Mouse (Mus musculus) embryonic stem cell, embryonic (primary cell): Measurements from ENCODE around the gene Ano4.

Experiments
- CTCF ChIA-PET, 4 experiments: fragments of 300-600 bp in 2 of 4; fragments of 350-600 bp in 2 of 4; sonication (Branson Sonifier 250); formaldehyde crosslinking; loops; one replicate each; lab custom pipeline; 2022; ENCODE audit warnings: inconsistent platforms in 2 of 4; lab: Charles Lee
- POLR2A ChIA-PET, 4 experiments: fragments of 300-600 bp in 2 of 4; fragments of 350-600 bp in 2 of 4; sonication (Branson Sonifier 250); formaldehyde crosslinking; loops; one replicate each; lab custom pipeline; 2022; ENCODE audit warnings: antibody characterized with exemption in 4 of 4, inconsistent platforms in 1 of 4; lab: Charles Lee

Gene Ano4

GRCm38 (mm10) chr10:89307566-89307965 lies 37.0 kb downstream of the Ano4 start:
- ChIA-PET CTCF (interaction anchor here in 1 of 4 experiments (0.6 kb wide), 1 partner anchor 89 kb away, joined by 4 read pairs; no protein-coding TSS in a partner anchor), POLR2A (interaction anchor here in 1 of 4 experiments (0.7 kb wide), 1 partner anchor 164 kb away, joined by 4 read pairs; no protein-coding TSS in a partner anchor)

GRCm38 (mm10) chr10:89300346-89300745 lies 44.2 kb downstream of the Ano4 start:
- CTCF ChIA-PET: interaction anchor here in 1 of 4 experiments (0.8 kb wide), 1 partner anchor 95 kb away, joined by 3 read pairs; no protein-coding TSS in a partner anchor
- POLR2A ChIA-PET: interaction anchor here in 2 of 4 experiments (0.6 kb wide), 2 partner anchors 838 to 1886 kb away, joined by 3 to 5 read pairs; no protein-coding TSS in a partner anchor

- CTCF ChIA-PET: no interaction called here
- POLR2A ChIA-PET: no interaction called here
These were observed 51.8 kb downstream of the Ano4 start for GRCm38 (mm10) chr10:89292784-89293183.

GRCm38 (mm10) chr10:89290698-89291097 lies 53.9 kb downstream of the Ano4 start:
- ChIA-PET POLR2A (no interaction called here), CTCF (interaction anchor here in 1 of 4 experiments (0.7 kb wide), 1 partner anchor 85 kb away, joined by 3 read pairs; no protein-coding TSS in a partner anchor)

- ChIA-PET POLR2A (no interaction called here), CTCF (no interaction called here)
These were observed 55.3 kb downstream of the Ano4 start for GRCm38 (mm10) chr10:89289290-89289689.

- ChIA-PET POLR2A (no interaction called here), CTCF (no interaction called here)
These were observed 64.2 kb downstream of the Ano4 start for GRCm38 (mm10) chr10:89280402-89280801.

GRCm38 (mm10) chr10:89273001-89273680 lies 71.4 kb downstream of the Ano4 start:
- CTCF ChIA-PET: no interaction called here
- POLR2A ChIA-PET: no interaction called here

GRCm38 (mm10) chr10:89267312-89267711 lies 77.2 kb downstream of the Ano4 start:
- ChIA-PET POLR2A (no interaction called here), CTCF (interaction anchor here in 1 of 4 experiments (0.7 kb wide), 1 partner anchor 62 kb away, joined by 3 read pairs; no protein-coding TSS in a partner anchor)

- CTCF ChIA-PET: no interaction called here
- POLR2A ChIA-PET: no interaction called here
These were observed 81.2 kb downstream of the Ano4 start for GRCm38 (mm10) chr10:89263396-89263795.

- POLR2A ChIA-PET: interaction anchor here in 1 of 4 experiments (1.0 kb wide), 1 partner anchor 125 kb away, joined by 3 read pairs; no protein-coding TSS in a partner anchor
- CTCF ChIA-PET: no interaction called here
These were observed 86.8 kb downstream of the Ano4 start for GRCm38 (mm10) chr10:89257457-89258381.

- POLR2A ChIA-PET: interaction anchor here in 1 of 4 experiments (1.0 kb wide), 1 partner anchor 126 kb away, joined by 3 read pairs; no protein-coding TSS in a partner anchor
- CTCF ChIA-PET: interaction anchor here in 1 of 4 experiments (1.0 kb wide), 1 partner anchor 32 kb away, joined by 3 read pairs; no protein-coding TSS in a partner anchor
These were observed 87.7 kb downstream of the Ano4 start for GRCm38 (mm10) chr10:89256762-89257456.

GRCm38 (mm10) chr10:89254765-89255164 lies 89.8 kb downstream of the Ano4 start:
- ChIA-PET POLR2A (no interaction called here), CTCF (no interaction called here)

GRCm38 (mm10) chr10:89253799-89254198 lies 90.8 kb downstream of the Ano4 start:
- CTCF ChIA-PET: no interaction called here
- POLR2A ChIA-PET: no interaction called here

- CTCF ChIA-PET: no interaction called here
- POLR2A ChIA-PET: no interaction called here
These were observed 91.9 kb downstream of the Ano4 start for GRCm38 (mm10) chr10:89252636-89253035.

GRCm38 (mm10) chr10:89243808-89244207 lies 100.8 kb downstream of the Ano4 start:
- CTCF ChIA-PET: no interaction called here
- POLR2A ChIA-PET: interaction anchor here in 1 of 4 experiments (0.6 kb wide), 1 partner anchor 174 kb away, joined by 3 read pairs; no protein-coding TSS in a partner anchor

GRCm38 (mm10) chr10:89224524-89224923 lies 120.0 kb downstream of the Ano4 start:
- ChIA-PET CTCF (interaction anchor here (0.5 to 1.6 kb wide), 5 partner anchors 18 to 32 kb away, joined by 3 to 7 read pairs (median 3); no protein-coding TSS in a partner anchor), POLR2A (interaction anchor here in 1 of 4 experiments (0.6 kb wide), 1 partner anchor 1062 kb away, joined by 3 read pairs; no protein-coding TSS in a partner anchor)

GRCm38 (mm10) chr10:89222284-89222989 lies 122.1 kb downstream of the Ano4 start:
- POLR2A ChIA-PET: no interaction called here
- CTCF ChIA-PET: no interaction called here

GRCm38 (mm10) chr10:89216078-89216477 lies 128.5 kb downstream of the Ano4 start:
- CTCF ChIA-PET: no interaction called here
- POLR2A ChIA-PET: no interaction called here
